Mouse (Mus musculus) lung, adult 2 months (tissue): ENCODE results near the gene Nfya.

Experiments used
- CTCF ChIP-seq: fragments of 200-500 bp; IDR thresholded peaks from 2 replicates; pipeline ENCODE4 v1.5.1; 2011; ENCODE audit warnings: mild to moderate bottlenecking, low read length, control low read depth; ENCODE audit not compliant: insufficient read depth
- POLR2A ChIP-seq: fragments of 200-500 bp; IDR thresholded peaks from 2 replicates; pipeline ENCODE4 v1.6.1; 2011; ENCODE audit warnings: low read depth, mild to moderate bottlenecking, control low read depth, low read length, borderline replicate concordance; ENCODE audit errors: extremely low read depth

DNA sequence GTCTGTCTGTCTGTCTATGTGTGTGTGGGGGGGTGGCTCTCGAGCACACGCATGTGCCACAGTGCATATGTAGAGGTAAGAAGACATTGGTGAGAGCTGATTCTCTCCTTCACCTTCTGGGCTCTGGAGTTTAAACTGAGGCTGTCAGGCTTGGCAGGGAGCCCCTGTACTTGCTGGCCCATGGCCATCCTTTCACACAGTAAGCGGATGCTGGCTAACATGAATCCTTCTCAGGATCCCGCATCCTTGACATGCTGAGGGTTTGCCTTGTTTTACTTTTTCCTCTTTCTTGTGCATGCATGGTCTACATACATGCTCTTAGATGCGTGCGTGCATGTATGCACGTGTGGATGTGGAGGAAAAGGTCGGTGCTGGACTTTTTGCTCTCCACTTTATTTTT, 46.7 kb downstream of the Nfya start:
- TF ChIP-seq CTCF (no peak), POLR2A (no peak)
